Mouse (Mus musculus) right cerebral cortex, postnatal 10 days (tissue): Measurements from ENCODE around the gene Tldc2.

Experiments used
- DNase-seq, 2 experiments: peaks; one replicate each; pipeline ENCODE4 v3.0.0; 2021; ENCODE audit warnings: low spot score in 2 of 2

The Tldc2 gene

GRCm38 (mm10) chr2:157086796-157087195 is at the start of gene Tldc2:
Tldc2 (plus strand) TSS chr2:157087055.
- peak in 1 of 2 experiments; percentile 18 for DNase-seq

GRCm38 (mm10) chr2:157037303-157037702 is 49.6 kb upstream of the Tldc2 start:
- no peak for DNase-seq

GRCm38 (mm10) chr2:157039900-157040648 is 46.8 kb upstream of the Tldc2 start:
- DNase-seq: no peak

- DNase-seq: no peak
These were observed 46.2 kb upstream of the Tldc2 start for GRCm38 (mm10) chr2:157040649-157041046.

- no peak for DNase-seq
These were observed 45.4 kb upstream of the Tldc2 start for GRCm38 (mm10) chr2:157041421-157041820.

- DNase-seq: no peak
These were observed 43.3 kb upstream of the Tldc2 start for GRCm38 (mm10) chr2:157043556-157043955.

- no peak for DNase-seq
These were observed 42.9 kb upstream of the Tldc2 start for GRCm38 (mm10) chr2:157043987-157044386.

- no peak for DNase-seq
These were observed 40.9 kb upstream of the Tldc2 start for GRCm38 (mm10) chr2:157045932-157046331.

GRCm38 (mm10) chr2:157046956-157047355 is 39.9 kb upstream of the Tldc2 start:
- DNase-seq: no peak

- peak; percentile 84 to 91 for DNase-seq
These were observed 38.3 kb upstream of the Tldc2 start for GRCm38 (mm10) chr2:157048395-157049181.

GRCm38 (mm10) chr2:157049831-157050243 is 37.0 kb upstream of the Tldc2 start:
- DNase-seq: peak; percentile 83 to 92

GRCm38 (mm10) chr2:157052448-157052847 is 34.4 kb upstream of the Tldc2 start:
- DNase-seq: no peak

- no peak for DNase-seq
These were observed 33.7 kb upstream of the Tldc2 start for GRCm38 (mm10) chr2:157053124-157053523.

GRCm38 (mm10) chr2:157053787-157054186 is 33.1 kb upstream of the Tldc2 start:
- DNase-seq: no peak

- DNase-seq: peak in 1 of 2 experiments; percentile 36
These were observed 32.6 kb upstream of the Tldc2 start for GRCm38 (mm10) chr2:157054297-157054696.

GRCm38 (mm10) chr2:157054816-157055215 is 32.0 kb upstream of the Tldc2 start:
- DNase-seq: peak; percentile 80 to 81

- no peak for DNase-seq
These were observed 31.1 kb upstream of the Tldc2 start for GRCm38 (mm10) chr2:157055721-157056120.

- DNase-seq: no peak
These were observed 29.7 kb upstream of the Tldc2 start for GRCm38 (mm10) chr2:157057186-157057585.

- no peak for DNase-seq
These were observed 29.1 kb upstream of the Tldc2 start for GRCm38 (mm10) chr2:157057758-157058157.

GRCm38 (mm10) chr2:157058342-157058998 is 28.4 kb upstream of the Tldc2 start:
- peak; percentile 91 to 93 for DNase-seq

- no peak for DNase-seq
These were observed 27.7 kb upstream of the Tldc2 start for GRCm38 (mm10) chr2:157059166-157059565.

- DNase-seq: peak in 1 of 2 experiments; percentile 32
These were observed 26.8 kb upstream of the Tldc2 start for GRCm38 (mm10) chr2:157060037-157060436.
